Mouse (Mus musculus) layer of hippocampus, adult 11-12 months (tissue): ENCODE measurements at regions not wholly inside any gene's neighbourhood (a gene's known extent, or its start where the extent isn't known, plus 50 kb on each side); places are given as distances from the start of the nearest gene placed in this dataset.

Source experiments
- DNase-seq: peaks from one replicate; pipeline ENCODE4 v3.0.0; 2022; ENCODE audit warnings: low spot score

- no peak for DNase-seq
These were observed 99.8 kb downstream of the Olfm4 start for GRCm38 (mm10) chr14:80083724-80084123.

GRCm38 (mm10) chr14:80097238-80097637, 113.4 kb downstream of the Olfm4 start:
- DNase-seq, result no peak

- DNase-seq, result no peak
These were observed 129.3 kb downstream of the Olfm4 start for GRCm38 (mm10) chr14:80113115-80113687.

- DNase-seq, result no peak
These were observed 130.4 kb downstream of the Olfm4 start for GRCm38 (mm10) chr14:80114326-80114725.

- DNase-seq, result peak; percentile 62
These were observed 141.3 kb downstream of the Olfm4 start for GRCm38 (mm10) chr14:80125156-80125555.

GRCm38 (mm10) chr14:80128181-80128580, 144.3 kb downstream of the Olfm4 start:
- peak; percentile 48 for DNase-seq

GRCm38 (mm10) chr14:80137541-80137940, 153.7 kb downstream of the Olfm4 start:
- DNase-seq, result no peak

- no peak for DNase-seq
These were observed 155.3 kb downstream of the Olfm4 start for GRCm38 (mm10) chr14:80138991-80139791.

GRCm38 (mm10) chr14:80157002-80157401, 173.1 kb downstream of the Olfm4 start:
- no peak for DNase-seq

GRCm38 (mm10) chr14:80169211-80169610, 185.3 kb downstream of the Olfm4 start:
- no peak for DNase-seq

GRCm38 (mm10) chr14:80170450-80171180, 186.7 kb downstream of the Olfm4 start:
- DNase-seq, result no peak

- no peak for DNase-seq
These were observed 189.1 kb downstream of the Olfm4 start for GRCm38 (mm10) chr14:80172799-80173484.

GRCm38 (mm10) chr14:80176464-80176863, 192.6 kb downstream of the Olfm4 start:
- no peak for DNase-seq

- DNase-seq, result no peak
These were observed 211.2 kb downstream of the Olfm4 start for GRCm38 (mm10) chr14:80195041-80195440.

GRCm38 (mm10) chr14:80212916-80213315, 229.0 kb downstream of the Olfm4 start:
- peak; percentile 59 for DNase-seq

- no peak for DNase-seq
These were observed 229.8 kb downstream of the Olfm4 start for GRCm38 (mm10) chr14:80213666-80214065.

GRCm38 (mm10) chr14:80215960-80216552, 232.2 kb downstream of the Olfm4 start:
- DNase-seq, result peak; percentile 49

- no peak for DNase-seq
These were observed 248.2 kb downstream of the Olfm4 start for GRCm38 (mm10) chr14:80232066-80232465.

- DNase-seq, result no peak
These were observed 249.1 kb downstream of the Olfm4 start for GRCm38 (mm10) chr14:80232976-80233375.

GRCm38 (mm10) chr14:80237136-80237535, 253.3 kb downstream of the Olfm4 start:
- DNase-seq, result no peak

- peak; percentile 39 for DNase-seq
These were observed 253.7 kb downstream of the Olfm4 start for GRCm38 (mm10) chr14:80237552-80237951.
